ENCODE assay signal across 8 mouse cellular contexts in genomic region chr4:48051674-48052121, GRCm38 (mm10). TPM values are rescaled to one million over a fixed set of nuclear protein-coding genes. Genes with fewer than 3 reads are reported as not detected.
DNase-seq lines count a peak whose midpoint lies in the region; ATAC-seq lines count a peak whose summit lies in the region.

No protein-coding gene starts in this region.

- H3K9ac ChIP-seq in hindbrain, embryonic 12.5 days, result peak overlapping the region; percentile 49

- peak overlapping the region; percentile 40; the same call in 1 of the 2 replicates for H3K27ac ChIP-seq in embryonic facial prominence, embryonic 10.5 days (replicated peaks)
- H3K27ac ChIP-seq in hindbrain, embryonic 12.5 days, result no peak overlapping the region
- peak overlapping the region; percentile 63 for H3K27ac ChIP-seq in midbrain, embryonic 10.5 days (replicated peaks)

- ATAC-seq in hindbrain, embryonic 12.5 days (ENCODE audit: low FRiP score), result no peak

- no peaks in the 10 kb centered on the region for H3K9me3 ChIP-seq in embryonic facial prominence, embryonic 10.5 days
- H3K9me3 ChIP-seq in hindbrain, embryonic 12.5 days (replicated peaks), result no peaks in the 10 kb centered on the region
- H3K9me3 ChIP-seq in midbrain, embryonic 10.5 days (replicated peaks), result no peaks in the 10 kb centered on the region

- DNase-seq in kidney, postnatal 10 days, result peak; percentile 37
- no peak for DNase-seq in kidney, adult 8-10 months
- peak; percentile 54 for DNase-seq in embryonic facial prominence, embryonic 10.5 days (ENCODE audit: low spot score)
- DNase-seq in midbrain, embryonic 10.5 days (ENCODE audit: low spot score), result peak; percentile 54
- DNase-seq in adipocyte (ENCODE audit: low spot score), result no peak
- no peak for DNase-seq in right cerebral cortex, postnatal 4 days
- no peak for DNase-seq in urinary bladder, adult 18-20 months (ENCODE audit: low spot score in 2 of 2)

- H3K4me3 ChIP-seq in embryonic facial prominence, embryonic 10.5 days, result peak overlapping the region; percentile 59
- H3K4me3 ChIP-seq in hindbrain, embryonic 12.5 days, result peak overlapping the region; percentile 35
- peak overlapping the region; percentile 52 for H3K4me3 ChIP-seq in midbrain, embryonic 10.5 days

- H3K36me3 ChIP-seq in embryonic facial prominence, embryonic 10.5 days (replicated peaks), result no peaks in the 10 kb centered on the region
- no peaks in the 10 kb centered on the region for H3K36me3 ChIP-seq in hindbrain, embryonic 12.5 days
- peaks cover 23% of the 10 kb centered on the region for H3K36me3 ChIP-seq in midbrain, embryonic 10.5 days

- H3K4me2 ChIP-seq in hindbrain, embryonic 12.5 days (replicated peaks), result peak overlapping the region; percentile 62

- H3K4me1 ChIP-seq in embryonic facial prominence, embryonic 10.5 days, result peaks cover 37% of the 10 kb centered on the region
- peaks cover 36% of the 10 kb centered on the region for H3K4me1 ChIP-seq in hindbrain, embryonic 12.5 days
- H3K4me1 ChIP-seq in midbrain, embryonic 10.5 days, result peaks cover 49% of the 10 kb centered on the region

- H3K27me3 ChIP-seq in embryonic facial prominence, embryonic 10.5 days (replicated peaks; ENCODE audit: low read depth, poor library complexity, severe bottlenecking), result peaks cover 94% of the 10 kb centered on the region
- H3K27me3 ChIP-seq in hindbrain, embryonic 12.5 days, result peaks cover 77% of the 10 kb centered on the region
- H3K27me3 ChIP-seq in midbrain, embryonic 10.5 days (ENCODE audit: low read depth, poor library complexity, severe bottlenecking), result peaks cover 77% of the 10 kb centered on the region

- under 1% methylated on average over 37 of the region's 37 CpGs for WGBS in embryonic facial prominence, embryonic 10.5 days
- WGBS in hindbrain, embryonic 12.5 days, result 2% methylated on average over 37 of the region's 37 CpGs
- WGBS in midbrain, embryonic 10.5 days, result 1% methylated on average over 37 of the region's 37 CpGs

RNA-seq across cellular contexts. Expression of gene Nr4a3, which starts 6.7 kb away (rescaled TPM):
- polyA plus RNA-seq in embryonic facial prominence, embryonic 10.5 days (2016; fragmentation: Nextera tagmentation; extraction: Ambion mirVana), result 0.17 and 0.19 TPM in 2 replicates
- polyA plus RNA-seq in hindbrain, embryonic 12.5 days (2016; fragmentation: Nextera tagmentation; extraction: Ambion mirVana), result 2.0 TPM in 2 replicates
- 0.60 and 0.61 TPM in 2 replicates for polyA plus RNA-seq in midbrain, embryonic 10.5 days (2016; fragmentation: Nextera tagmentation; extraction: Ambion mirVana)

Comparison
In these comparisons a context has a peak if more than half of its experiments do, and no peak if none do; other contexts are left out.
1. DNase-seq: peak in kidney, postnatal 10 days (single experiment), embryonic facial prominence, embryonic 10.5 days (single experiment) and midbrain, embryonic 10.5 days (single experiment); none in kidney, adult 8-10 months (0 of 2), adipocyte (single experiment), right cerebral cortex, postnatal 4 days (single experiment) and urinary bladder, adult 18-20 months (0 of 2).
2. Peak in every context shown above with its lines, with median percentiles within 50 percentile points of each other: H3K4me3 ChIP-seq.